In the genomic region with DNA sequence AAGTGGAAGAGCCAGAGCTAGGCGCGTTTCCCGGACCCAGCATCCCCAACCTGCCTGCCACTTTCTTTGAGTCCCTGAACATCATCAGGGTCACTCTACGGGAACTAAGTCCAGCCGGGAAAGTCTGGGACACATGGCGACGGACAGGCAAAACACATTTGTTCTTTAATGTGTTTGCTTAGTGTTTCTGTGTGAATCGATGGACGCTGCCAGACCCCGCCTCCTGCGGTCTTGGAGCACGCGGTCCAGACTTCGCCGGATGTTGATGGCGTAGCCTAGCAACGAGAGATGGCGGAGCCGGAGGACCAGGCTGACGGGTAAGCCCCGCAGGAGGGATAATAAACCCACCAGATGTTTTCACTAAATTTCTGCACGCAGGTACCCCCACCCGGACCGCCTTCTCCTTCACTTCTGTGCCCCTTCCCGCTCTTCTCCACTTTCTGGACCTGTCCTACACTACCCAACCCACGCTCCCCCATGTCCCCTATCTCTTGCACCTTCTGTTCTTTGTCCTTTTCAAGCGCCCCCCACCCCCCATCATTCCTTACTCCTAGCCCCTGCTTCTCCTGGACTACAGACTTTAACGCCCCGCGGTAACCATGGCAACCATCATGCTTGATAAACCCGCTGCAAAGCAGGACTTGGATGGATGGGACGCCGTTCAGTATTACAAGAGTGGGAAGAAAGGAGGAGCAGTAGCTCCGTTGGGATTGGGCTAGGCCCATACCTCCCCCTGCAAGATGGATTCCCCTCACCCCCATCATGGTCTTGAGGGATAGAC, we compare ENCODE assay signal across 8 mouse cellular contexts. TPM values are rescaled to one million over a fixed set of nuclear protein-coding genes. Genes with fewer than 3 reads are reported as not detected.
DNase-seq lines count a peak whose midpoint lies in the region; ATAC-seq and TF ChIP-seq lines count a peak whose summit lies in the region.

No protein-coding gene starts in this region.

- no peak overlapping the region for H3K27ac ChIP-seq in embryonic fibroblast, embryonic 13.5 days (ENCODE audit: insufficient read depth, low read length)
- H3K27ac ChIP-seq in heart, embryonic 14.5 days (replicated peaks in 1 of 2; ENCODE audit: control insufficient read depth in 1 of 2, insufficient read depth in 1 of 2, low read depth in 2 of 2, low read length in 2 of 2), result no peak overlapping the region
- H3K27ac ChIP-seq in kidney, embryonic 15.5 days, result peak overlapping the region; percentile 28; the same call in 1 of the 2 replicates
- H3K27ac ChIP-seq in liver, embryonic 13.5 days, result no peak overlapping the region
- peak overlapping the region; percentile 31; the same call in 1 of the 2 replicates for H3K27ac ChIP-seq in stomach, embryonic 16.5 days (ENCODE audit: low read length)

- peak; percentile 63 for DNase-seq in urinary bladder, postnatal 25 days (ENCODE audit: low spot score)
- no peak for DNase-seq in urinary bladder, adult 2 months (ENCODE audit: low spot score)
- DNase-seq in liver, embryonic 13.5 days, result peak; percentile 26

- H3K9ac ChIP-seq in heart, embryonic 14.5 days (ENCODE audit: low read length), result peak overlapping the region; percentile 89
- peak overlapping the region; percentile 84 for H3K9ac ChIP-seq in kidney, embryonic 15.5 days
- H3K9ac ChIP-seq in liver, embryonic 13.5 days, result no peak overlapping the region
- H3K9ac ChIP-seq in stomach, embryonic 16.5 days (ENCODE audit: low read length), result peak overlapping the region; percentile 81

- H3K79me2 ChIP-seq in myocyte (ENCODE audit: control insufficient read depth, insufficient read depth), result no peaks in the 10 kb centered on the region

- 1% methylated on average over 34 of the region's 34 CpGs for WGBS in heart, embryonic 14.5 days
- WGBS in kidney, embryonic 15.5 days, result under 1% methylated on average over 34 of the region's 34 CpGs
- WGBS in liver, embryonic 13.5 days (ENCODE audit: insufficient replicate concordance), result 3% methylated on average over 34 of the region's 34 CpGs
- under 1% methylated on average over 34 of the region's 34 CpGs for WGBS in stomach, embryonic 16.5 days

- H3K4me3 ChIP-seq in embryonic fibroblast, embryonic 13.5 days (ENCODE audit: insufficient read depth, low read length), result peak overlapping the region; percentile 69
- H3K4me3 ChIP-seq in heart, embryonic 14.5 days (ENCODE audit: control insufficient read depth in 1 of 2, insufficient read depth in 1 of 2, low read depth in 1 of 2, low read length in 2 of 2), result peak overlapping the region; percentile 60 to 77
- H3K4me3 ChIP-seq in kidney, embryonic 15.5 days (replicated peaks), result peak overlapping the region; percentile 70
- peak overlapping the region; percentile 63 for H3K4me3 ChIP-seq in liver, embryonic 13.5 days (replicated peaks)
- peak overlapping the region; percentile 28 for H3K4me3 ChIP-seq in myocyte
- H3K4me3 ChIP-seq in stomach, embryonic 16.5 days (replicated peaks; ENCODE audit: low read length), result peak overlapping the region; percentile 77

- H3K9me3 ChIP-seq in heart, embryonic 14.5 days (ENCODE audit: control insufficient read depth, low read length), result no peaks in the 10 kb centered on the region
- no peaks in the 10 kb centered on the region for H3K9me3 ChIP-seq in kidney, embryonic 15.5 days (replicated peaks)
- H3K9me3 ChIP-seq in liver, embryonic 13.5 days (replicated peaks), result no peaks in the 10 kb centered on the region
- no peaks in the 10 kb centered on the region for H3K9me3 ChIP-seq in stomach, embryonic 16.5 days (replicated peaks; ENCODE audit: control insufficient read depth, low read length)

- no peaks in the 10 kb centered on the region; the same call in 1 of the 2 replicates for H3K4me1 ChIP-seq in embryonic fibroblast, embryonic 13.5 days (ENCODE audit: control insufficient read depth, insufficient read depth, low read length)
- peaks cover 7 to 15% of the 10 kb centered on the region in 2 experiments; a peak in 3 of 4 replicates for H3K4me1 ChIP-seq in heart, embryonic 14.5 days (ENCODE audit: control insufficient read depth in 2 of 2, insufficient read depth in 2 of 2, low read length in 2 of 2)
- peaks cover 43% of the 10 kb centered on the region for H3K4me1 ChIP-seq in kidney, embryonic 15.5 days
- peaks cover 25% of the 10 kb centered on the region for H3K4me1 ChIP-seq in liver, embryonic 13.5 days (replicated peaks)
- H3K4me1 ChIP-seq in stomach, embryonic 16.5 days (ENCODE audit: control insufficient read depth, insufficient read depth, low read length), result peaks cover 17% of the 10 kb centered on the region

- peaks cover 9% of the 10 kb centered on the region; the same call in 1 of the 2 replicates for H3K27me3 ChIP-seq in heart, embryonic 14.5 days (ENCODE audit: control insufficient read depth, insufficient read depth, low read length)
- H3K27me3 ChIP-seq in kidney, embryonic 15.5 days, result peaks cover 8% of the 10 kb centered on the region; the same call in 1 of the 2 replicates
- peaks cover 71% of the 10 kb centered on the region for H3K27me3 ChIP-seq in liver, embryonic 13.5 days
- peaks cover 17% of the 10 kb centered on the region for H3K27me3 ChIP-seq in myocyte (ENCODE audit: control insufficient read depth, insufficient read depth, insufficient read length)
- peaks cover 2% of the 10 kb centered on the region; the same call in 1 of the 2 replicates for H3K27me3 ChIP-seq in stomach, embryonic 16.5 days (ENCODE audit: control insufficient read depth, insufficient read depth, low read length)

- peak; percentile 45 for ATAC-seq in heart, embryonic 14.5 days (ENCODE audit: insufficient number of reproducible peaks, insufficient read depth, low FRiP score, low read depth)
- ATAC-seq in kidney, embryonic 15.5 days (replicated peaks; ENCODE audit: low FRiP score), result peak; percentile 77
- 0 out of 2 replicates have a peak, but pooled peaks have one; percentile 27 for ATAC-seq in liver, embryonic 13.5 days (ENCODE audit: low read depth)
- peak; percentile 73; the same call in 1 of the 2 replicates for ATAC-seq in stomach, embryonic 16.5 days (ENCODE audit: insufficient read depth, low FRiP score)

- no peak overlapping the region for H3ac ChIP-seq in myocyte (ENCODE audit: control insufficient read depth, insufficient read length)

- no peak for TF ChIP-seq CTCF in embryonic fibroblast, embryonic 13.5 days (IDR thresholded peaks at IDR 0.05; ENCODE audit: borderline replicate concordance, insufficient read depth, low read length)

- H3K4me2 ChIP-seq in heart, embryonic 14.5 days (ENCODE audit: low read length), result peak overlapping the region; percentile 89
- peak overlapping the region; percentile 89 for H3K4me2 ChIP-seq in kidney, embryonic 15.5 days
- H3K4me2 ChIP-seq in liver, embryonic 13.5 days, result peak overlapping the region; percentile 81
- peak overlapping the region; percentile 99 for H3K4me2 ChIP-seq in myocyte (ENCODE audit: low read depth)
- H3K4me2 ChIP-seq in stomach, embryonic 16.5 days (ENCODE audit: low read depth, low read length), result peak overlapping the region; percentile 95

- no peaks in the 10 kb centered on the region for H3K36me3 ChIP-seq in heart, embryonic 14.5 days (ENCODE audit: control insufficient read depth, insufficient read depth, low read length)
- no peaks in the 10 kb centered on the region for H3K36me3 ChIP-seq in kidney, embryonic 15.5 days
- H3K36me3 ChIP-seq in liver, embryonic 13.5 days, result no peaks in the 10 kb centered on the region
- H3K36me3 ChIP-seq in myocyte (ENCODE audit: control insufficient read depth, insufficient read depth), result no peaks in the 10 kb centered on the region
- H3K36me3 ChIP-seq in stomach, embryonic 16.5 days (ENCODE audit: control insufficient read depth, insufficient read depth, low read length), result no peaks in the 10 kb centered on the region

- no peak for TF ChIP-seq POLR2A in embryonic fibroblast, embryonic 13.5 days (IDR thresholded peaks at IDR 0.05; ENCODE audit: low read depth, low read length)
- no peak for TF ChIP-seq POLR2A in myocyte (IDR thresholded peaks at IDR 0.05; ENCODE audit: insufficient read length, low read depth)

TF ChIP-seq in myocyte, 11 proteins besides CTCF, POLR2A, EP300 and RAD21 (continues in another document):
- TF ChIP-seq TCF12 (IDR thresholded peaks at IDR 0.05; ENCODE audit: insufficient read depth, poor library complexity, severe bottlenecking) (no peak), REST (IDR thresholded peaks at IDR 0.05; ENCODE audit: insufficient read depth, insufficient read length) (no peak), SRF (IDR thresholded peaks at IDR 0.05; ENCODE audit: control insufficient read depth, insufficient read length, low read depth) (no peak), POLR2AphosphoS2 (IDR thresholded peaks at IDR 0.05; ENCODE audit: insufficient read length, low read depth) (no peak)

RNA-seq across cellular contexts. Expression of a gene that starts 0.7 kb away (rescaled TPM):
- polyA plus RNA-seq in urinary bladder, adult 2 months (2012; rRNA removed), result 0.66 and 0.77 TPM in 2 replicates
- polyA plus RNA-seq in embryonic fibroblast, embryonic 13.5 days (2011; ENCODE audit: insufficient read length, low read depth, missing spikeins), result 0.60 and 0.81 TPM in 2 replicates
- polyA plus RNA-seq in heart, embryonic 14.5 days (2014; fragmentation: Nextera tagmentation; extraction: Ambion mirVana), result 1.8 and 1.9 TPM in 2 replicates
- 4.6 and 6.5 TPM in 2 replicates for polyA plus RNA-seq in kidney, embryonic 15.5 days (2015; fragmentation: Nextera tagmentation; extraction: Ambion mirVana)
- 1.4 and 1.8 TPM in 2 replicates for polyA plus RNA-seq in liver, embryonic 13.5 days (2015; fragmentation: Nextera tagmentation; extraction: Ambion mirVana)
- 0.07 TPM for polyA plus RNA-seq in myocyte (2012; fragmentation: generic; extraction: Trizol)
- 2.3 and 2.4 TPM in 2 replicates for polyA plus RNA-seq in stomach, embryonic 16.5 days (2015; fragmentation: Nextera tagmentation; extraction: Ambion mirVana)

RNA-seq across cellular contexts. Expression of a gene that starts 0.7 kb away (rescaled TPM):
- polyA plus RNA-seq in urinary bladder, adult 2 months (2012; rRNA removed), result 15.8 and 20.8 TPM in 2 replicates
- polyA plus RNA-seq in embryonic fibroblast, embryonic 13.5 days (2011; ENCODE audit: insufficient read length, low read depth, missing spikeins), result 10.6 TPM in 2 replicates
- 8.7 and 10.3 TPM in 2 replicates for polyA plus RNA-seq in heart, embryonic 14.5 days (2014; fragmentation: Nextera tagmentation; extraction: Ambion mirVana)
- 12.8 and 15.0 TPM in 2 replicates for polyA plus RNA-seq in kidney, embryonic 15.5 days (2015; fragmentation: Nextera tagmentation; extraction: Ambion mirVana)
- polyA plus RNA-seq in liver, embryonic 13.5 days (2015; fragmentation: Nextera tagmentation; extraction: Ambion mirVana), result 1.5 and 1.6 TPM in 2 replicates
- polyA plus RNA-seq in myocyte (2012; fragmentation: generic; extraction: Trizol), result 8.5 TPM
- 13.6 and 14.8 TPM in 2 replicates for polyA plus RNA-seq in stomach, embryonic 16.5 days (2015; fragmentation: Nextera tagmentation; extraction: Ambion mirVana)

RNA-seq across cellular contexts. Expression of a gene that starts 38.7 kb away (rescaled TPM):
- polyA plus RNA-seq in urinary bladder, adult 2 months (2012; rRNA removed), result 95.0 and 113 TPM in 2 replicates
- 131 TPM in 2 replicates for polyA plus RNA-seq in embryonic fibroblast, embryonic 13.5 days (2011; ENCODE audit: insufficient read length, low read depth, missing spikeins)
- 73.6 and 75.7 TPM in 2 replicates for polyA plus RNA-seq in heart, embryonic 14.5 days (2014; fragmentation: Nextera tagmentation; extraction: Ambion mirVana)
- 53.9 and 64.8 TPM in 2 replicates for polyA plus RNA-seq in kidney, embryonic 15.5 days (2015; fragmentation: Nextera tagmentation; extraction: Ambion mirVana)
- 17.9 and 21.1 TPM in 2 replicates for polyA plus RNA-seq in liver, embryonic 13.5 days (2015; fragmentation: Nextera tagmentation; extraction: Ambion mirVana)
- 86.4 TPM for polyA plus RNA-seq in myocyte (2012; fragmentation: generic; extraction: Trizol)
- polyA plus RNA-seq in stomach, embryonic 16.5 days (2015; fragmentation: Nextera tagmentation; extraction: Ambion mirVana), result 74.7 and 85.1 TPM in 2 replicates

Comparison
In these comparisons a context has a peak if more than half of its experiments do, and no peak if none do; other contexts are left out.
1. H3K27ac ChIP-seq: peak in kidney, embryonic 15.5 days (single experiment) and stomach, embryonic 16.5 days (single experiment); none in embryonic fibroblast, embryonic 13.5 days (single experiment), heart, embryonic 14.5 days (0 of 2) and liver, embryonic 13.5 days (single experiment).
2. ATAC-seq: peak in every context shown above with its lines; median percentile 77 in kidney, embryonic 15.5 days; 73 in stomach, embryonic 16.5 days; 45 in heart, embryonic 14.5 days; 27 in liver, embryonic 13.5 days.
3. Peak in every context shown above with its lines, with median percentiles within 50 percentile points of each other: H3K4me3 ChIP-seq and H3K4me2 ChIP-seq.